Mouse (Mus musculus) brain, embryonic 14.5 days (tissue): ENCODE data around the gene Gm38655. TPM values are rescaled to one million over a fixed set of nuclear protein-coding genes. Genes with fewer than 3 reads are reported as not detected.

Experiments used
- DNase-seq: peaks from one replicate; pipeline ENCODE4 v3.0.0-alpha.2; 2011; ENCODE audit warnings: low read depth
- CTCF ChIP-seq: fragments of 200-500 bp; IDR thresholded peaks from 2 replicates; pipeline ENCODE4 v1.5.1; 2012; ENCODE audit warnings: inconsistent platforms, mild to moderate bottlenecking, moderate library complexity, borderline replicate concordance; ENCODE audit not compliant: insufficient read depth, insufficient read length; ENCODE audit errors: extremely low read depth
- POLR2A ChIP-seq: fragments of 200-500 bp; IDR thresholded peaks from 2 replicates; pipeline ENCODE4 v1.6.1; 2012; ENCODE audit warnings: mild to moderate bottlenecking, inconsistent platforms, borderline replicate concordance; ENCODE audit not compliant: poor library complexity, insufficient read depth, insufficient read length, severe bottlenecking; ENCODE audit errors: extremely low read depth
- polyA plus RNA-seq: library from polyadenylated mRNA; depleted of rRNA; stranded (reverse); fragments of >200 nt; gene quantifications from 2 replicates; pipeline ENCODE4 v1.2.3, GENCODE M21; 2012; rRNA removed

Gene Gm38655
- not detected in 2 replicates for polyA plus RNA-seq

GRCm38 (mm10) chr17:25175411-25175810, at the start of gene Gm38655:
TSS of gene Gm38655 (minus strand) at chr17:25175471.
- no peak for DNase-seq
- TF ChIP-seq POLR2A = no peak
- TF ChIP-seq CTCF = no peak

DNA sequence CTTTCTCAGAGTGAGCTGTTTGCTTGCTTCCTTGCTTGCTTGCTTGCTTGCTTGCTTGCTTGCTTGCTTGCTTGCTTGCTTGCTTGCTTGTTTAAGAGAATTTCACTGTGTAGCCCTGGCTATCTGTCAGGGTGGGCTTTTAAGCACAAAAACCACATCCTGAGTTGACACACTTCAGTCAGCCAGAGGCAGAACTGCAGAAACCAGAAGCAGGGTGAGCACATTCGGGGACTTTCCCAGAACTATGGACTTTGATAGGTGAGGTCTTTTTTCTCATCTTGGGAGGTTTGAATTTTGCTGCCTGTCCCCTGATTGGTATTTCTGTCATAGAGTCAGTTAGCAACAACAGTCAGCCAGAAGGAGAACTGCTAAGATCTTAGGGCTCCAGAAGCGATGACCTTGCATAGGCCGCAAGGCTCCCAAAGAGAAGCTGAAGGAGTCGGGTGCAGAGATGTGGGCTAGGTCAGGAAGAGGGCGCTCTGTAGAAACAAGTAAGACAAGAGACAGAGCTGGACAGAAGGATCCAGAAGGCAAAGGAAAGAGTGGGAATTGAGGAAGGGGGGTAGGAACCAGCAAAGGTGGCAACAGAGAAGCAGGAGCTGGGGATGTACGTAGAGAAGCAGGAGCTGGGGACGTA, 49.4 kb upstream of the Gm38655 start:
- no peak for DNase-seq
- TF ChIP-seq POLR2A (no peak), CTCF (no peak)

GRCm38 (mm10) chr17:25222951-25223601, 47.8 kb upstream of the Gm38655 start:
- TF ChIP-seq CTCF (no peak), POLR2A (no peak)
- no peak for DNase-seq

- DNase-seq = peak; percentile 6
Observed at GRCm38 (mm10) chr17:25222504-25222940, 47.3 kb upstream of the Gm38655 start.

GRCm38 (mm10) chr17:25221821-25222503, 46.7 kb upstream of the Gm38655 start:
- no peak for TF ChIP-seq POLR2A
- no peak for TF ChIP-seq CTCF

DNA sequence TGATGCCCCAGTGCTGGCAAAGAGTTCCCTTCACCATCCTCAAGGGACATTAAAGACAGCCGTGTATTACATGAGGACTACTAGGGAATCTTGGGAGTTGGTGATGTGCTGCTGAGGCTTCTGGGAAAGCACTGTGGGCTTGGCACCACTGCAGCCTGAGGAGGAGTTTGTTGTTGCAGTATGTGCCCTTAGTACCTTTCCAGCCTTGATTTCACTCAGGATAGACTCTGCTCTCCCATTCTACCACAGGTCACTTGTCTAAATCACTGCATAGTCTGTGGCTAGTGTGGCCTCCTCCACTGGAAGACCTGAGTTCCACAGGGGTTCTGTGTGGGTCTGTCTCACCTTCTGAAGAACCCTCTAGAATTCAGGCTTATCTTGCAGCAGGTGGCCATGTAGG, 45.5 kb upstream of the Gm38655 start:
- TF ChIP-seq POLR2A = no peak
- no peak for TF ChIP-seq CTCF
- DNase-seq = no peak

More at GRCm38 (mm10) chr17:25221821-25222503, 46.7 kb upstream of the Gm38655 start:
- DNase-seq = peak; percentile 62

- TF ChIP-seq POLR2A = no peak
- no peak for TF ChIP-seq CTCF
- no peak for DNase-seq
Observed at GRCm38 (mm10) chr17:25219492-25220295, 44.4 kb upstream of the Gm38655 start.

DNA sequence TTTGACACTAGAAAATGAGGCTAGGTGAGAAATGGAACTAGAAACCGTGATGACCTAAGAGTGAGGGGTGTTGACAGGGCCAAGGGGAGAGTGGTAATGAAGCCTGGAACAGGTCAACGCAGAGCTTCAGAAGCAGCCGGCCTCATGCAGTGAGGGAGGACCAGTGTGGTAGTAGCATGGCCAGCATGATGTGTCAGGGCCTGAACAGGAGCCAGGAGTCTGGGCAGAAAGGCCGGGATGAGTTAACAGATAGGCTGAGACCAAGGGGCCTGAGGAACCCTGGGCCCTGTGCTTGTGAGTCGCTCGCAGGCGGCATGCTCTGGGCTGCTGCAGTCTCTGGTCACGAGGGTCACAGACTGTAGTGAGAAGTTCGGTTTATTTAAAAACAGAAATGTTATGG, 43.7 kb upstream of the Gm38655 start:
- no peak for TF ChIP-seq POLR2A
- no peak for TF ChIP-seq CTCF
- DNase-seq = no peak

DNA sequence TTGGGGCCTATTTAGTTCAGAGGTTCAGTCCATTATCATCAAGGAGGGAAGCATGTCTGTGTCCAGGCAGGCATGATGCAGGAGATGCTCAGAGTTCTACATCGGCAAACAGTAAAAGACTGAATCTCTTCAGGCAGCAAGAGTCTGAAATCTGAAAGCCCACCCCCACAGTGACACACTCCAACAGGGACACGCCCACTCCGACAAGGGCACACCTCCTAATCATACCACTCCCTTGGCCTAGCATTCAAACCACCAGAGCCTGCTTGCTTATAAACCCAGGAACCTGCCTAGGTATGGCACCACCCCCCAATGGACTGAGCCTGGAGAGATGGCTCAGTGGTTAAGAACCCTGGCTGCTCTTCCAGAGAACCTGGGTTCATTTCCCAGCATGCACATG, 40.2 kb upstream of the Gm38655 start:
- DNase-seq = no peak
- TF ChIP-seq CTCF (no peak), POLR2A (no peak)

GRCm38 (mm10) chr17:25211705-25212104, 36.4 kb upstream of the Gm38655 start:
- TF ChIP-seq CTCF (no peak), POLR2A (no peak)
- no peak for DNase-seq
